Mouse (Mus musculus) embryo, embryonic 10 days (tissue): ENCODE data around the gene Tbx21.

Experiments
- DNase-seq: peaks from one replicate; pipeline ENCODE4 v3.0.0-alpha.2; 2015; ENCODE audit warnings: low spot score

The Tbx21 gene

DNA sequence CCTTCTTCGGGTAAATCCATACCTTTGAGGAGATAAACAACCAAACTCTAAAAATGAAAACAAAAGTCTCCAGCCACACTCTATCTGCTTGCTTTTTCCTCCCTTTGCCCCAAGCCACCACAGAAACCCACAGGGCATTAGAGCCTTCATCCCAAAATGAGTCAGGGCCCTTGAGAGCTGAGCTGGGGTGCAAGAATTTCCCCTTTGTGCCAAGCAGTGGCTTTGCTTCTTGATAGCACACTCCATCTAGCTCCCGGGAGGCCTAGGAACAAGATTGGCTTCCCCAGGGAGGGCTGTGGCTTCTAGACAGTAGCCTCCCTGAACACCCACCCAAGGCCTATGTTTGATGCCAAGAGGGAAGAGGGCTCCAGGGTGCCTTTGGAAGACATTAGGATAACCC is 16.6 kb upstream of the Tbx21 start:
- no peak for DNase-seq

- no peak for DNase-seq
Measured at GRCm38 (mm10) chr11:97130318-97130717, 15.2 kb upstream of the Tbx21 start.

GRCm38 (mm10) chr11:97128956-97129355 is 13.8 kb upstream of the Tbx21 start:
- DNase-seq: no peak

DNA sequence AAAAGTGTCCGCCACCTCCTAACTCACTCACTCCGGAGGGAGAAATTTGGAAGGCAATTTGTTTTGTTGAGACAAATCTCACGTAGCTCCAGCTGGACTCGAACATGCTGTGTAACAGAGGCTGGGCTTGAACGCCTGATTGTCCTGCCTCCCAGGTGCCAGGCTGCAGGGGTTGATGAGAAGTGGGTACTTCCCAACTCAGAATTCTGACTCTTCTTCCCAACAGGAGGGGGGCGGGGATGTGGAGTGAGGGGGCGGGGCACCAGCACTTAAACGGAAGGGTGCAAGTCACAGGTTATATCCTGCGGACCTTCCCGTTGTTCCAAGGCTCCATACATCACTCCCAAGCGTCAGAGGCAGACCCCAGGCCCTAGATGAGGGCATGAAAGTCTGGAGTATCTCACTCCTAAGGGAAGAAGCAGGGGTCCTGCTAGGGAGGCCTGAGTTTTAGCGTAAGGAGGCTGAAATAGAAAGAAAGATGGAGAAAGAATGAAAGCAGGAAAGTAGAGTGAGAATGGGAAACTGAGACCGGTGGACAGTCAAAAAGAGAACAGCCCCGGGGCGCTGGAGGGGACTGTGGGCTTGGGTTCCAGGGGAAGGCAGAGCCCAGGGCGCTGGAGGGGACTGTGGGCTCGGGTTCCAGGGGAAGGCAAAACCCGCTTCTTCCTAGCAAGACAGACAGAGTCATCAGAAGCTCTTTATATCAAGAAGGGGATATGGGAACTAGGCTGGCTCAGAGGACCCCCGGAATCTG is 12.5 kb upstream of the Tbx21 start:
- no peak for DNase-seq

GRCm38 (mm10) chr11:97126645-97127468 is 11.7 kb upstream of the Tbx21 start:
- peak; percentile 65 for DNase-seq

DNA sequence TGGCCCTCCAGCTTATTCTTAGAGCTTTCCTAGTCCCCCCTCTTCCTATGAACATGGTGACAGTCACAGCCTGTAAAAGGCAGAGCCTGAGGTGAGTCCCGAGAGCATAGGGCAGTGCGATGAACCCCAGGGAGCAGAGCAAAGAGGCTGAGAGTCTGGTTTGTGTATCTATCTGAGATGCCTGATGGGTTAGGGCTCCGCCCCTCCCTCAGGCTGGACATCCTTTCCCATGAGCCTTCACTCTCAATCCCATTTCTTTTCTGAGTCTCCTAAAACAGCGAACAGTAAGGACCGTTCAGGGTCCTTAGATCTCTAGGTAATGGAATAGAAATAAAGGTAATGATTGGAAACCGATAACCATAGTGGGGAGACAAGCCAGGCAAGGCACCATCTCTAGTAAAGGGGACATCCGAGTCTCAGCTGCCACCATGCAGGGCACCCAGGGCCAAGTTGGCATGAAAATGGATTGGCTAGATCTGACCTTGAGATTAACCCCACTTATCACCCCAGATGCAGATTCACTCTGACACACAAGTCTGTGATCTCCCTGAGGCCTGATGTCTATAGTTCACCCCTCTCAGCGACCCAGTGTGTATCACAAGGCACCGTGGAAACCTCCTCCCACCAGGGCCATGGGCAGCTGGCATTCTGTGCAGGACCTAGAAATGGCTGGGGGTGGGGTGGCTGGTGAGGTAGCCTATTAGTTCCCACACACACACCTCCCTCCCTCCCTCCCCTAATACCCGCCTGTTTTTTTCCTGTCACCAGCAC is 9.3 kb upstream of the Tbx21 start:
- DNase-seq: no peak

- peak; percentile 47 for DNase-seq
Measured at GRCm38 (mm10) chr11:97123282-97123890, 8.3 kb upstream of the Tbx21 start.

GRCm38 (mm10) chr11:97120641-97121040 is 5.5 kb upstream of the Tbx21 start:
- no peak for DNase-seq

GRCm38 (mm10) chr11:97120221-97120620 is 5.1 kb upstream of the Tbx21 start:
- DNase-seq: no peak

GRCm38 (mm10) chr11:97115797-97116196 is 666 bp upstream of the Tbx21 start:
- no peak for DNase-seq

DNA sequence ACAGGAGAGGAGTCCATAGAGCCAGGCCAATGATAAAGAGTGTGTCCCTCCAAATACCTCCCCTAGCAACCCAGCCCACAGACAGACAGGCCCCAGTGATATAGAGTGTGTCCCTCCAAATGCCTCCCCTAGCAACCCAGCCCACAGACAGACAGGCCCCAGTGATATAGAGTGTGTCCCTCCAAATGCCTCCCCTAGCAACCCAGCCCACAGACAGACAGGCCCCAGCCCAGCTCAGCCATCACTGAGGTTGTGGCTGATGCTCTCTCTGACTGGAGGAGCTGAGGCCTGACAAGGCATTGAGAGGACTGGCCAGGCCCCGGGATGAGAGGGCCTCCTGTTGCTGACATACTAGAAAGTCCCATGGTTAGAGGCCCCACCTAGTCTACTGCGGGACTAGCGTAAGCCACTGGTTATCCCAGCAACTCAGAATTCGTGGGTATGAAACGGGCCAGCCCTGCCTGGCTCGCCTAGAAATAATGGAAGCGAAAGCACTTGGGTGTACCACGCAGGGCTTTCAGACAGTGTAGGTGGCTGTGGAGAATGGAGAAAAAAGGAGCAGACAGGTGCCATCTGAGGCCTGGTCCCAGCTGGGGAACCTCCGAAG is 2.5 kb downstream of the Tbx21 start:
- no peak for DNase-seq

DNA sequence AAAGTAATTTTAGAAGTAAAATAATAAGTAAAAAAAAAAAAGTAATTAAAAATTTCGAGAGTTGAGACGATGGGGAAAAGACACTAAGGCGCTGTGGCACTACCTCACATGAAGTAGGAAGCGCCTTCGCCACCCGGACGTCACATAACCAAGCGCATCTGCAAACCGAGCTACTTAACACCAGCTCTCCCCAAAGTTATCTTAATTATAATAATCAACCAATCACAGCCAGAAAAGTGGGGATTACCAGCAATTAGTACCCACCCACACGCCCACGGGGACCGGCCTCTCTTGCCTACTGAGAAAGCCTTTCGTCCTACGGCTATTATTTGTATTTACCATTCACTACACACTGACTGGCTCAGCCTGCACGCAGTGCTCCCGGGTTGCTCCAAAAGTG is 6.2 kb downstream of the Tbx21 start:
- no peak for DNase-seq

- DNase-seq: no peak
Measured at GRCm38 (mm10) chr11:97104091-97104483, 11.0 kb downstream of the Tbx21 start.

DNA sequence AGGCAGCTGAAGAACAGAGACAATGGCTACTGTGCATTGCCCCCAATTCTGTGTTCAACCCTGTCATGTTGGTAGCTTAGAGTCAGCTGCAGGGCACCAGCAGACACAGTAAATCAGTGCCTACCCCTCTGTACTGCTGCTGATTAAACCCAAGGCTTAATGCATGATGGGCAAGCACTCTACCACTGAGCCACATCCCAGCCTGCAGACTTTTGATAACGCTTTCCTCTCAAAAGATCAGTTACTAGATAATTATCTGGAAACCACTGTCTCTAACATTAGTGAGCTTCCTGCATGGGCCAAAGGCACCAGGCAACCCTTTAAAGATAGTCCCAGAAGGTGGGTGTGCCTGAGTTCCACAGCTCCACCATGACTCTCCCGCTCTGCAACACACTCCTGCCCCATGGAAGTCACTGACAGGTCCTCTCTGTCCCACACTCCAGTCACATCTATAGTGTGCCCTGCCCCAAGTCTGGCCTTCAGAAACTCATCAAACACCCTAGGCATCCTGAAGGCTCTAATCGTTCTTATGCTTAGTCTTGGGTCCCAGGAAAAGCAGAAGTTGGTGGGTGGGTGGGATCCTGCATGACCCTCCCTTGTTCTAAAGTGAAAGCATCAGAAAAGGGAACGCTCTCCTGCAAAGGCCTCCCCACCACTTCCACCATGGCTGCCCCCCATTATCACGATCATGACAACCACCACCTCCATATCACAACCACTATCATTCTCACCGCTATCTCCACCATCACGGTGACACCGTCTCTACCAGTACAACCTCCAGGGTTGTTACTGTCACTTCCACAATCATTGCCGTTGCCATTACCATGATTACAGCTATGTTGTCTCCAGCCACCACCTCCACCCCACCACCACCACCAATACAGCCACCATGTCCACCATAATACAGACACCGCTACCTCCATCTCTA is 11.7 kb downstream of the Tbx21 start:
- no peak for DNase-seq

GRCm38 (mm10) chr11:97101722-97102121 is 13.4 kb downstream of the Tbx21 start:
- peak; percentile 70 for DNase-seq

DNA sequence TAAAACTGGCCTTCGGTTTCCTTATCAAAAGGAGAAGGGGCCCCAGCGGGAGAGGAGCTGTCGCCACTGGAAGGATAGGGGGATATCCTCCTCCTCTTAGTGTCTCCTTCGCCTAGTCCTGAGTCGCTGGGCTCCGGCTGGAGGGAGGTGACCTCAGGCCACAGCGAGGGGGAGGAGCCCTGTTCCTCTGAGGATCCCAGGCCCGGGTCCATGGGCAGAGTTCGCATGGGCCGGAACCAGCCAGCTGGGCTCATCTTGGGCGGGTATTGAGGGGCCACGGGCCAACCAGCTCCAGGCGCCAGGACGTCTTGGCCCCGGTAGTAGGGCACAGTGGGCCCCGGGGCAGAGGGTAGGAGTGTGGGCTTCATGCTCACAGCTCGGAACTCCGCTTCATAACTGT is 16.3 kb downstream of the Tbx21 start:
- DNase-seq: no peak

DNA sequence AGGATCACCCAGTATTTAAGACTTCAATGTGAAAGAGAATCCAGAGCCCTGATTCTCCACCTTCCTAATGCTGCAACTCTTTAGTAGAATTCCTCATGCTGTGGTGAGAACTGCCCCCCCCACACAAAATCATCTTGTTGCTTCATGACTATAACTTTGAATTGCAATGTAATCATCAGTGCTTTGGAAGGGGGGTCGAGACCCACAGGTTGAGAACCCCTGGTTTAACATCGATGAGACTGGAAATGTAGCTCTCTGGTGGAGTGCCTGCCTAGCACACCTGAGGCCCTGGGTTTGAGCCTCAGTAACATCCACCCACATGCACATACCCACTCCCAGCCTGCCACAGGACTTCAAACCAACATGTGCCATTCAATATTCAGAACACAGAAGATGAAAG is 20.5 kb downstream of the Tbx21 start:
- no peak for DNase-seq

DNA sequence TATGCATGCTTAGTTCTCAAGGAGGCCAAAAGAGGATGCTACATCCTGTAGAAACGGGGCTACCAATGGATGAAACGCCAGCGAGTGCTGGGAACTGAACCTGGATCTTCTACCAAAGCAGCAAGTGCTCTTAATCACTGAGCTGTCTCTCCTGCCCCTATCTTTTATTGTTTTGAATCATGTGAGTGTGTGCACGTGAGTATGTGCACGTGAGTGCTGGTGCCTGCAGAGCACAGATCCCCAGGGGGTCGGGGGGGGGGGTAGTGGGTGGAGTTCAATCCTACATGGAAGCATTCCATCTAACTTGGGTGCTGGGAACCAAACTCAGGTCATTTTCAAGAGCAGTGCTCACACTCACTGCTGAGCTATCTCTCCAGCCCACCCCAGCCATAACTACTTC is 28.8 kb downstream of the Tbx21 start:
- DNase-seq: no peak

GRCm38 (mm10) chr11:97084821-97085505 is 30.2 kb downstream of the Tbx21 start:
- no peak for DNase-seq
